Mouse (Mus musculus) heart, adult 2 months (tissue): ENCODE data around the gene Atp5mpl. TPM values are rescaled to one million over a fixed set of nuclear protein-coding genes. Genes with fewer than 3 reads are reported as not detected.
A peak's percentile ranks its signal among the peaks of the same experiment; 100 is the strongest.

Experiments used
- DNase-seq, 2 experiments: peaks; one replicate each; pipeline ENCODE4 v3.0.0; 2021
- H3K27ac ChIP-seq: fragments of 200-600 bp; 2 replicates; pipeline ENCODE4 v1.8.1; 2022
- H3K27me3 ChIP-seq: fragments of 200-500 bp; 2 replicates; pipeline ENCODE4 v1.6.1; 2012; ENCODE audit warnings: mild to moderate bottlenecking, low read length, inconsistent platforms, mixed read lengths; ENCODE audit not compliant: control insufficient read depth, insufficient read depth
- H3K36me3 ChIP-seq: fragments of 200-500 bp; 2 replicates; pipeline ENCODE4 v1.6.1; 2012; ENCODE audit warnings: low read length, inconsistent platforms; ENCODE audit not compliant: control insufficient read depth, insufficient read depth
- H3K4me1 ChIP-seq: fragments of 200-500 bp; 2 replicates; pipeline ENCODE4 v1.6.1; 2011; ENCODE audit warnings: low read length; ENCODE audit not compliant: control insufficient read depth, insufficient read depth
- H3K4me3 ChIP-seq: fragments of 200-600 bp; 2 replicates; pipeline ENCODE4 v1.8.1; 2022
- H3K79me2 ChIP-seq: fragments of 200-500 bp; replicated peaks from 2 replicates; pipeline ENCODE4 v1.6.1; 2012; ENCODE audit warnings: mild to moderate bottlenecking, inconsistent platforms, low read length, moderate library complexity, mixed read lengths; ENCODE audit not compliant: control insufficient read depth, insufficient read depth
- H3K9ac ChIP-seq: fragments of 200-500 bp; 2 replicates; pipeline ENCODE4 v1.6.1; 2012; ENCODE audit warnings: low read depth, mild to moderate bottlenecking, control low read depth, inconsistent platforms, low read length, mixed read lengths
- CTCF ChIP-seq: fragments of 200-600 bp; IDR thresholded peaks from 2 replicates; pipeline ENCODE4 v1.8.1; 2022; ENCODE audit warnings: antibody characterized with exemption, mild to moderate bottlenecking, moderate library complexity
- EP300 ChIP-seq: fragments of 200-500 bp; IDR thresholded peaks from 2 replicates; pipeline ENCODE4 v1.6.1; 2011; ENCODE audit warnings: low read depth, low read length, control low read depth; ENCODE audit not compliant: insufficient read depth
- POLR2A ChIP-seq: fragments of 200-500 bp; IDR thresholded peaks from 2 replicates; pipeline ENCODE4 v1.6.1; 2011; ENCODE audit warnings: mild to moderate bottlenecking, low read depth, low read length, control low read depth; ENCODE audit not compliant: insufficient read depth
- WGBS: fragments of 180-500 bp; shearing (Covaris S2); methylation state at CpG from one replicate; pipeline ENCODE4 v1.1.7; 2018; 5-methylcytosine and 5-hydroxymethylcytosine counted together
- intact Hi-C: fragments of 180-260 bp; cut with DNase I; formaldehyde crosslinking; loops from one replicate; pipeline ENCODE4 v1.15.1; 2025
- long read RNA-seq: library from polyadenylated mRNA; stranded (forward); transcript quantifications from one replicate; pipeline ENCODE4 v2.0.0, GENCODE M21; 2021
- polyA plus RNA-seq: library from polyadenylated mRNA; depleted of rRNA; stranded (reverse); fragments of >200 nt; gene quantifications from 2 replicates; pipeline ENCODE4 v1.2.3, GENCODE M21; 2012; rRNA removed
- total RNA-seq, 2 experiments: library from RNA; stranded (reverse); gene quantifications; 2 replicates each; pipeline ENCODE4 v1.2.3; 2021

Gene Atp5mpl
- total RNA-seq, result 1,000 to 10,000 TPM; 1,131 to 1,298 TPM
- 163 and 316 TPM in 2 replicates for polyA plus RNA-seq
- long read RNA-seq, transcript Atp5mpl-201 (4 exons, 366 nt), result major isoform, 599 of 614 reads
- long read RNA-seq, partial matches to known transcripts, result 10 of 614 reads
- long read RNA-seq, other reads (novel, unspliced or antisense), result 4 of 614 reads

DNA sequence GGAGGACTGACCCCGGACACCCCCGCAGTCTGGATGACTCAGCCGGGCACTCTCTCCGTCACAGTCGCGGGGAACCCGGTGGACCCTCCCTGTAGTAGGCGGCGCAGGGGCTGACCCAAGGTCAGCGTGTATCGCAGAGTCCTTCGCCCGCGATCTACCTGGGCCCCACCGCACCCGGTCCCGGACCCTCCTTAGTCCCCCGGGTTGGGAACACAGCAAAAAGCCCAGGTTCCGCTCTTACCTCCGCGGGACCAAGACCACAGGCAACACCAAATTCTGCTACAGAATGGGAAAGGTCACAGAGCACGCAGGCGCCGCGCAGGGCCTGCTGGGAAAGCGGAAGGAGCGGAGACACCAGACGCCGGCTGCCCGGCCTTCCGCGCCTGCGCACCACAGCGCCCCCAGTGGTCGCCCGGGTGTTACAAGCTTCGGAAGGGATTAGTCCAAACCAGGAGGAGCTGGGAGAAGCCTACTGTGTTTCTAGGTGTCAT is at the start of gene Atp5mpl:
Gene Atp5mpl (minus strand): TSS at position 295 of the 491 bp plus-strand sequence.
- peaks cover 5% of the 10 kb centered on the region for H3K4me1 ChIP-seq
- TF ChIP-seq EP300 (0 out of 2 replicates have a peak, but pooled peaks have one; percentile 38), CTCF (peak; percentile 100; the same call in 1 of the 2 replicates), POLR2A (peak; percentile 90)
- WGBS, result under 1% methylated on average over 37 of the region's 37 CpGs
- peaks cover 7% of the 10 kb centered on the region for H3K36me3 ChIP-seq
- peak; percentile 95 to 99 for DNase-seq
- H3K79me2 ChIP-seq, result peaks cover 3% of the 10 kb centered on the region
- H3K27me3 ChIP-seq, result no peaks in the 10 kb centered on the region
- H3K27ac ChIP-seq, result peak within 1 kb of the TSS; percentile 93
- peak within 1 kb of the TSS; percentile 95 for H3K9ac ChIP-seq
- intact Hi-C loops, result no loop called here
- peak within 1 kb of the TSS; percentile 84 for H3K4me3 ChIP-seq

DNA sequence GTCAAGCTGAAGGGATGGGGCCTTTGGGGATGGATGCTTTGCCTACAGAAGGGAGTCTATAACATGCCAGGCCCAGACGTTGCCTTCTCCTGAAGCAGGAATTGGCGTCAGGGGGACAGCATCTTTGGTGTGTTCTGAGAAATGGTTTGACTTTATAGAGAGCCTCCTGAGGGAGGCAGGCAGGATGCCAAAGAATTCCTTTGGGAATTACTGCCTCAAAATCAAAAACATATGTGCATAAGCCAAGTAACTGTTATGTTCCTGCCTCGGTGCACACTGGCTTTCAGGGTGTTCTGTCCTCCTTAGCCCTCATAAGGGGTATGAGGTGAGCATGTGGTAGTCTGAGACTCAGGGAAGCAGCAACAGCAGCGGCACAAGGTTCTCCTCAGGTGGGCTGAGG is 49.6 kb upstream of the Atp5mpl start:
- Histone ChIP-seq H3K9ac (no peak overlapping the region), H3K27ac (no peak overlapping the region), H3K4me3 (no peak overlapping the region), H3K79me2 (no peaks in the 10 kb centered on the region), H3K4me1 (no peaks in the 10 kb centered on the region), H3K27me3 (no peaks in the 10 kb centered on the region), H3K36me3 (no peaks in the 10 kb centered on the region)
- no peak for TF ChIP-seq EP300
- no peak for TF ChIP-seq CTCF
- no peak for TF ChIP-seq POLR2A
- DNase-seq, result no peak
- intact Hi-C loops, result no loop called here
- 61% methylated on average over 4 of the region's 4 CpGs for WGBS

DNA sequence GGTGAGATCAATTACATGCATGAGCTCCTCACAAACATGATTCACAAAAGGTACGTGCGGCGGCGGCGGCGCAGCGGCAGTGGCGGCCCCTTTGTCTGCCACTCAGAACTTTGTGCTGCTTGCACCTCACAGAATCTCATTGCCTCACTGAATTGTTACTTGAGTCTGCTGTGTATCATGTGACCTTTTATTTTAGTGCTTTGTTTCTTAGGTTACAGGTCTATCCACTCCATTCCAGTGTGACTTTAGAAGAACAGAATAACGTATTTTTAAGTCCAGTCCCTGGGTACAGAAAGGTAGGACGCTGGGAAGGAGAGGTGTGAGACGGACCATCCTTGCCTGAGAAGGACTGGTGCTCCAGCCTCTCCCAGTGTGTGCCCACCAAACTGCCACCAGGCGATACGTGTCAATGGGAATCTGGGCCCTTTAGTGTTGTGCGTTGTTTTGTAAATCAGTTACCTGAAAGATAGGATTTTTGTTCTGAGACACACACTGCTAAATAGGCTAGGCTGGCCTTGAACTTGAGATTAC is 46.6 kb upstream of the Atp5mpl start:
- Histone ChIP-seq H3K27me3 (no peaks in the 10 kb centered on the region), H3K27ac (no peak overlapping the region), H3K36me3 (no peaks in the 10 kb centered on the region), H3K79me2 (no peaks in the 10 kb centered on the region), H3K9ac (no peak overlapping the region), H3K4me1 (no peaks in the 10 kb centered on the region), H3K4me3 (no peak overlapping the region)
- intact Hi-C loops, result no loop called here
- no peak for DNase-seq
- WGBS, result 64% methylated on average over 14 of the region's 14 CpGs
- TF ChIP-seq CTCF, result no peak
- TF ChIP-seq POLR2A, result no peak
- TF ChIP-seq EP300, result no peak

DNA sequence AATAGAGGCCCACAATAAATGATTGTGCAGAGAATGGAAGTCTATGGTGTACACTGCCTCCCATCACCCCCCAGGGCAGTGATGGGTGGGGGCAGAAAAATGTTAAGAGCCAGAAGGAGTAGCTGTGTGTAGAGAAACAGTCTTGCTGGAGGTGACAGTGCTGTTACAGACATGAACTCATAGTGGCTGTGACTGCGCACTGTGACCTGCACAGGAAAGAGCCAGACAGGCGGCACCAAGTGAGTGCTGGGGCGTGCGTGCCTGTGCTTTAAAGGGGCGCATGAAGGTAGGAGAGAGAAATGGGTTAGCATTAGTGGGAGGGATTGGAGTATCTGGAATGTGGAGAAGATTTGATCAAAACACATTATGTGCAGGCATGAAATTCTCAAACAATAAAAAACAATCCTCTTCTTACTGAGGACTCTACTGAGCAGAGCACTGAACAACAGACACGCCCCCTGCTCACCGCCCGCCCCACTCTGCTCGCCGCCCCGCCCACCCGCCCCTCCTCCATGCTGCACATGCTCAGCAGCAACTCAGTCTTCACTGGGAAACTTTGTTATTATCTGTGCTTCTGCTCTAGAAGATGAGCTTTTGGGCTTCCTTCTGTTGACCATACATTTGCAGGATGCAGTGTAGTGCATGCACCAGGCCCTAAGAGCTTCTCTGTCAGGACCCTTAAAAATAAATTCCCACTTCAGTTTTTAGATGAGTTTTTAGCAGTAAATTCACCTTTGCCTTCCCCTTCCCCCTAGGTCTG is 45.9 kb upstream of the Atp5mpl start:
- no peak overlapping the region for H3K9ac ChIP-seq
- H3K79me2 ChIP-seq, result no peaks in the 10 kb centered on the region
- no peaks in the 10 kb centered on the region for H3K27me3 ChIP-seq
- H3K27ac ChIP-seq, result no peak overlapping the region
- H3K36me3 ChIP-seq, result no peaks in the 10 kb centered on the region
- 50% methylated on average over 12 of the region's 12 CpGs for WGBS
- no peak overlapping the region for H3K4me3 ChIP-seq
- TF ChIP-seq POLR2A (no peak), CTCF (no peak), EP300 (no peak)
- H3K4me1 ChIP-seq, result no peaks in the 10 kb centered on the region
- DNase-seq, result no peak
- intact Hi-C loops, result no loop called here

DNA sequence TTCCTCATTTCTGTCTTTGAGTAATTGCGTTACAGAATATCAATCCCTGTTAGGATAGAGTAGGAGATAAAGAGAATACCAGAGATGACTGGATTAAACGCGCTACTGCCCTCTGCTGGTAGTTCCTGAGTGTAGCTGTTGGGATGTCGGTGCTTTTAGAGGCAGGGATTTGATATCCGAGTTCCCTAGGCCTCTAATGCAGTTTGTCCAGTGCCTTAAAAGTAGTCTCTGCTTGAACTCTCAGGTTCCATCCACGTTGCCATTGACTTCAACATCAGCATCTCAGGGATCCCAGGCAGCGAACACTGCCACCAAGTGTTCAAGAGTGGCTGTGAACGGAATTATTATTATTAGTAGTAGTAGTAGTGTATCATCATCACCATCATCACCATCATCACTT is 34.4 kb upstream of the Atp5mpl start:
- H3K4me1 ChIP-seq, result no peaks in the 10 kb centered on the region
- intact Hi-C loops, result loop anchor here (1.0 kb wide), 1 partner anchor 123 kb away; no protein-coding TSS in a partner anchor
- no peaks in the 10 kb centered on the region for H3K27me3 ChIP-seq
- no peak overlapping the region for H3K9ac ChIP-seq
- H3K36me3 ChIP-seq, result no peaks in the 10 kb centered on the region
- no peak overlapping the region for H3K27ac ChIP-seq
- TF ChIP-seq POLR2A (no peak), CTCF (peak; percentile 80), EP300 (no peak)
- no peaks in the 10 kb centered on the region for H3K79me2 ChIP-seq
- H3K4me3 ChIP-seq, result no peak overlapping the region
- DNase-seq, result peak; percentile 47 to 64
- WGBS, result 15% methylated on average over 8 of the region's 8 CpGs

DNA sequence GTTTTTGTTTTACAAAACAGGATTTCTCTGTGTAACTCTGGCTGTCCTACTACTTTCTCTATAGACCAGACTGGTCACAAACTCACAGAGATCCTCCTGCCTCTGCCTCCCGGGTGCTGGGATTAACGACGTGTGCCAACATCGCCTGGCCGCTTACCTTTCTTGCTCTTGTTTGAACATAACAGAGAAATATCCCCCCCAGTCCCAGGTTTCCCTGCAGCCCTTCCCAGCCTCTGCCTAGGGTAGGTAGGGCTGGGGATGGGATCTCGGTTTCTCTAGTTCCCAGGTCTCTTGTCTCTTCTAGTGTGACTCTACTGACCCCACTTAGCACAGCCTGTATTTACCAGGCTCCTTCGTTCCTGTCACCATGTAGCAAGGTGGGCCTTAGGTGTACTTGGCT is 33.0 kb upstream of the Atp5mpl start:
- intact Hi-C loops, result no loop called here
- Histone ChIP-seq H3K9ac (no peak overlapping the region), H3K36me3 (no peaks in the 10 kb centered on the region), H3K4me3 (no peak overlapping the region), H3K4me1 (no peaks in the 10 kb centered on the region), H3K27ac (no peak overlapping the region), H3K27me3 (no peaks in the 10 kb centered on the region), H3K79me2 (no peaks in the 10 kb centered on the region)
- TF ChIP-seq POLR2A (no peak), CTCF (no peak), EP300 (no peak)
- 90% methylated on average over 7 of the region's 7 CpGs for WGBS
- DNase-seq, result no peak
